Mouse (Mus musculus): Measurements from ENCODE around the gene Zfhx3. TPM values are rescaled to one million over a fixed set of nuclear protein-coding genes. Genes with fewer than 3 reads are reported as not detected.

Zfhx3 gene
- total RNA-seq, 2 experiments from 2014 or later, result 4.3 to 4.6 TPM

GRCm38 (mm10) chr8:108706491-108706847, 764.0 kb downstream of the Zfhx3 start:
- no peak for TF ChIP-seq CTCF (conservative IDR thresholded peaks at IDR 0.05)
- H3K27ac ChIP-seq, result no peak overlapping the region
- no peak for DNase-seq (ENCODE audit: low spot score in 2 of 2)
- no peak overlapping the region for H3K4me3 ChIP-seq

- no peak for TF ChIP-seq CTCF (conservative IDR thresholded peaks at IDR 0.05)
- H3K27ac ChIP-seq, result no peak overlapping the region
- no peak overlapping the region for H3K4me3 ChIP-seq
- no peak for DNase-seq (ENCODE audit: low spot score in 2 of 2)
Measured at GRCm38 (mm10) chr8:108706848-108707541, 764.6 kb downstream of the Zfhx3 start.

- TF ChIP-seq CTCF (conservative IDR thresholded peaks at IDR 0.05), result no peak
- Histone ChIP-seq H3K27ac (no peak overlapping the region), H3K4me3 (no peak overlapping the region)
- DNase-seq (ENCODE audit: low spot score in 2 of 2), result no peak
Measured at GRCm38 (mm10) chr8:108707576-108708281, 765.3 kb downstream of the Zfhx3 start.

- no peak for TF ChIP-seq CTCF (conservative IDR thresholded peaks at IDR 0.05)
- Histone ChIP-seq H3K27ac (no peak overlapping the region), H3K4me3 (no peak overlapping the region)
- DNase-seq (ENCODE audit: low spot score in 2 of 2), result no peak
Measured at GRCm38 (mm10) chr8:108708833-108709387, 766.5 kb downstream of the Zfhx3 start.

- DNase-seq (ENCODE audit: low spot score in 2 of 2), result no peak
- TF ChIP-seq CTCF (conservative IDR thresholded peaks at IDR 0.05), result no peak
- no peak overlapping the region for H3K4me3 ChIP-seq
- no peak overlapping the region for H3K27ac ChIP-seq
Measured at GRCm38 (mm10) chr8:108709441-108709840, 767.0 kb downstream of the Zfhx3 start.

DNA sequence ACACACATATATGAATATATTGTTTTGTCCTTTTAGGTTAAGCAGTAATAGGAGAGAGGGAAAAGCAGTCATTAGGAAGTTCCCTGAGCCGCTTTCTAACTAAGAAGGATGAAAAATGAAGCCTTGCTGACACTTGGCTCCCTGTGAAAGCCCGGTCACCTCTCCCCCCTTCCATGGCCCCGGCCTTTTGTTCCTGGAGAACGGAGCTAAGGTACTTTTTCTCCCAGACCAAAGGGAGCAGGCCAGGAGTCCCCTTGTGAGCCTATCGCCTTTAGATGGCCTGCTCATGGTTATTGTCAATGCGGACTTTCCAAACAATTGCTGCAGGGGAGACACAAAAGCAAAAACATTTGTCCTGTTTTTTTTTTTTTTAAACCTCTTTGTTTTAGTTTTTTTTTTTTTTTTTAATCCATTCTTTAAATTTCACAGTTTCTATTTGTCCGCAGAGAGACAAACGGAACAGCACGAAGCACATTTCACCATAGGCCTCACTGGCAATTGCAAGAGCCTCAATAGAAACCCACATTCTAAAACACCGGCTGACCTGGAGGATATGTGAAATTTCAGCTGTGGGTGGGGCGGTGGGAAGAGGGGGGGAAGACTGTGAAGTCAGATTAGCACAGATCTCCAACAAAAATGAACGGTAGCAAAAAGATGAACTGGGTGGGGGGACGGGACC, 767.6 kb downstream of the Zfhx3 start:
- TF ChIP-seq CTCF (conservative IDR thresholded peaks at IDR 0.05), result no peak
- Histone ChIP-seq H3K4me3 (no peak overlapping the region), H3K27ac (no peak overlapping the region)
- DNase-seq (ENCODE audit: low spot score in 2 of 2), result no peak

DNA sequence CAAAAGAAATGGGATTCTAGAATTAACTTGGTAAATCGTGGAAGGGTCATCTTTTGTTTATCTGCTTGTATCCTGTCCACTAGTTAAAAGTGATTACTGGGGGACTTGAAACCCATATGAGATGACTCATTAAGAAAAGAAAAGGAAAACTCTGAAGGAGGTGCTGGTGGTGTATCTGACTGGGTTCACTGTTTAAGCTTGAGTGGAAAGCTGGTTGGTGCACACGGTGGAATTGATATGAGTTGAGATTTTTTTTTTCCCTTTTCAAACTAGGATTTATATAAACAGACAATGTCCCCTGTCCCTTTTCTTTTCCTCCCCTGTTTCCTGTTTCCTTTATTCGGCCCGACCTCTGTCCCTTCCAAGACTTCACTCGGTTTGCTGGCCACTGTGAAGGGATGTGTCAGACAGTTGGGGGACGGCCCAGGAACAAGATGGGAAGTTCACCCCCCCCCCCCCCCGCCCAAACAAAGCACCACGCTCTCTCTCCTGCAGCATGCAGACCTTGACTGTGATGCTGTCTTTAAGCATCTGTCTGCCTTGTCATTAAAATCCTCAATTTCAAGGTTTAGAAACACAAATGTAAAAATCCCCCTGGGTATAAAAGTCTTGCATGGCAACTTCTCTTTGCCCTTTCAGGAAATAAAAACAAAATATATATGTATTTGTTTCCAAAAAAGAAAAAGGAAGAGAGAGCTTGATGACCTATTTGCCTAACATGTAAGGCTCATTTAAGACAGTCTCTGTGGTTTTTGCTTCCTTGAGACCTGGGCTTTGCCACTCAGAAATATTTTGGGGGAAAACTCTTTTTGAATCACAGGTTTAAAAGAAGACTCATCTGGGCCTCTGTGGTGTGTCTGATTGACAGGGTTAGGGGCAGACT, 768.4 kb downstream of the Zfhx3 start:
- no peak overlapping the region for H3K27ac ChIP-seq
- no peak for DNase-seq (ENCODE audit: low spot score in 2 of 2)
- H3K4me3 ChIP-seq, result no peak overlapping the region
- no peak for TF ChIP-seq CTCF (conservative IDR thresholded peaks at IDR 0.05)

- no peak for TF ChIP-seq CTCF (conservative IDR thresholded peaks at IDR 0.05)
- DNase-seq (ENCODE audit: low spot score in 2 of 2), result no peak
- Histone ChIP-seq H3K4me3 (no peak overlapping the region), H3K27ac (no peak overlapping the region)
Measured at GRCm38 (mm10) chr8:108711490-108711793, 769.0 kb downstream of the Zfhx3 start.

- no peak for TF ChIP-seq CTCF (conservative IDR thresholded peaks at IDR 0.05)
- Histone ChIP-seq H3K27ac (no peak overlapping the region), H3K4me3 (no peak overlapping the region)
- no peak for DNase-seq (ENCODE audit: low spot score in 2 of 2)
Measured at GRCm38 (mm10) chr8:108712001-108712411, 769.6 kb downstream of the Zfhx3 start.

DNA sequence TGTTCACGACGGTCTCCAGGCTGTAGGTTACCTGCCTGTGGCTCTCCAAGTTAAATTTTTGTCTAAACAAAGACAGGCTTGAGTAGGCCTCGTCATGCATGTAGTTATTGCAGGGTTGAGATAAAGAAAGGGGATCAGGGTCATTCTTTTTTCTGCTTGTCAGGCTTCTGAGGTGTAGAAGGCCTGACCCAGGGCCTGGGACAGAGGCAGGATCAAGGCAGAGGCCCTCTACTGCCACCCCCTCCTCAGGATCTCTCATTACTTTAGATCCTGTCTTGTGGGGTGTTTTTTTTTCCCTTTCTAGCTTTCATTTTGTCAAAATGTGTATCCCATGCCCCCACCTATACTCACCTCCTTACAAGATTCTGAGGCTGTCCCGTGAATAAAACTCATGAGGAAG, 770.2 kb downstream of the Zfhx3 start:
- DNase-seq (ENCODE audit: low spot score in 2 of 2), result no peak
- H3K27ac ChIP-seq, result no peak overlapping the region
- TF ChIP-seq CTCF (conservative IDR thresholded peaks at IDR 0.05), result no peak
- H3K4me3 ChIP-seq, result no peak overlapping the region

- TF ChIP-seq CTCF (conservative IDR thresholded peaks at IDR 0.05), result no peak
- DNase-seq (ENCODE audit: low spot score in 2 of 2), result no peak
- H3K4me3 ChIP-seq, result peak overlapping the region; percentile 65; the same call in 1 of the 2 replicates
- peak overlapping the region; percentile 66 for H3K27ac ChIP-seq
Measured at GRCm38 (mm10) chr8:108713346-108714142, 771.1 kb downstream of the Zfhx3 start.

- H3K27ac ChIP-seq, result peak overlapping the region; percentile 66
- no peak for TF ChIP-seq CTCF (conservative IDR thresholded peaks at IDR 0.05)
- peak overlapping the region; percentile 65 for H3K4me3 ChIP-seq
- DNase-seq (ENCODE audit: low spot score in 2 of 2), result no peak
Measured at GRCm38 (mm10) chr8:108714143-108714635, 771.7 kb downstream of the Zfhx3 start.

All from layer of hippocampus, adult 2 months (tissue).